In the genomic region with DNA sequence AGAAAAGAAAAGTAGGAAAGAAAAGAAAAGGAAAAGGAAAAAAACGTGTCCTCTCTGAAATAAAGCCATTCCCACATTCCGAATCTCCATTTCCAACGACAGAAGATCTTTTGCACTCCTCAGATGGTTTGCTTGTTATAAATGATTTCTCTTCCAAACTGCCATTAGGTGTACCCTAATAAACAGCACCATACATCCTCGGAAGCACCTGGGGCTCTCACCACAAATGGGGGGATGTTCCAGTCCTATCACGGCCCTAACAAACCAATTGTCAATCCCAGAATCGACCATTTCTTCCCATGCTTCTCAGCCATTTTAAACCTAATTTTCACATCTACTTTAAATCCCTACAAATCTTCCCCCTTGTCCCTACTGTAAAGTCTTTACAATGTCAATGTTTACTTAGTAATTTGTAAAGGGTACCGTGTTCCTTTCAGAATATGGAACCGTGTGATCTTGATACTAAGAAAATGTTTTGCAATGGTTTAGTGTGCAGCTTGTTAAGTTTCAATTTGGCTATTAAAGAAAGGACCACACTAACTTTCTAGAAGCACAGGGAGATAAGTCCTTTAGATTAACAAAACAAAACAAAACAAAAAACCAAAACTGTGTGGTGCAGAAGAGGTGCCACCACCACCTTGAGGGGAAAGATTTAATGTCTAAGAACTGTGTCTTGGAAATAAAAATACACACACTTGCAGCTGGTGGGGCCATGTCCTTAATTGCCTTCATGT, we compare ENCODE assay signal across 8 mouse cellular contexts.
DNase-seq lines count a peak whose midpoint lies in the region; ATAC-seq and TF ChIP-seq lines count a peak whose summit lies in the region.

No protein-coding gene starts in this region.

- peak overlapping the region; percentile 92 for H3K27ac ChIP-seq in layer of hippocampus, adult 2 months
- H3K27ac ChIP-seq in cortical plate, adult 2 months (ENCODE audit: insufficient read depth, low read length): peak overlapping the region; percentile 93
- peak overlapping the region; percentile 92 for H3K27ac ChIP-seq in intestine, embryonic 14.5 days (ENCODE audit: low read depth)
- H3K27ac ChIP-seq in neural tube, embryonic 13.5 days (replicated peaks): peak overlapping the region; percentile 94

- H3K36me3 ChIP-seq in intestine, embryonic 14.5 days (ENCODE audit: control insufficient read depth, insufficient read depth, low read length): no peaks in the 10 kb centered on the region
- H3K36me3 ChIP-seq in neural tube, embryonic 13.5 days: no peaks in the 10 kb centered on the region

- H3K4me2 ChIP-seq in intestine, embryonic 14.5 days (ENCODE audit: low read length): peak overlapping the region; percentile 81
- H3K4me2 ChIP-seq in neural tube, embryonic 13.5 days: peak overlapping the region; percentile 64

- TF ChIP-seq POLR2A in cortical plate, adult 2 months (IDR thresholded peaks at IDR 0.05; ENCODE audit: extremely low read depth, insufficient read depth, low read length): no peak

- peaks cover 3% of the 10 kb centered on the region; the same call in 1 of the 2 replicates for H3K4me1 ChIP-seq in cortical plate, adult 2 months (ENCODE audit: control insufficient read depth, insufficient read depth, low read length)
- H3K4me1 ChIP-seq in intestine, embryonic 14.5 days (replicated peaks; ENCODE audit: control insufficient read depth, insufficient read depth, low read length): peaks cover 15% of the 10 kb centered on the region
- peaks cover 28% of the 10 kb centered on the region for H3K4me1 ChIP-seq in neural tube, embryonic 13.5 days (replicated peaks)

- no peaks in the 10 kb centered on the region for H3K27me3 ChIP-seq in intestine, embryonic 14.5 days (replicated peaks; ENCODE audit: control insufficient read depth, insufficient read depth, low read length)
- no peaks in the 10 kb centered on the region for H3K27me3 ChIP-seq in neural tube, embryonic 13.5 days

- H3K9ac ChIP-seq in intestine, embryonic 14.5 days (ENCODE audit: low read length): peak overlapping the region; percentile 63
- peak overlapping the region; percentile 67 for H3K9ac ChIP-seq in neural tube, embryonic 13.5 days

- no peak for ATAC-seq in intestine, embryonic 14.5 days (replicated peaks; ENCODE audit: low FRiP score, low TSS enrichment, low read depth)
- no peak for ATAC-seq in neural tube, embryonic 13.5 days (ENCODE audit: low read depth)
- ATAC-seq in megakaryocyte-erythroid progenitor cell, adult 5-6 weeks (replicated peaks; ENCODE audit: low FRiP score, low TSS enrichment, poor library complexity, severe bottlenecking): no peak

- no peaks in the 10 kb centered on the region for H3K9me3 ChIP-seq in intestine, embryonic 14.5 days (ENCODE audit: control insufficient read depth, low read length)
- H3K9me3 ChIP-seq in neural tube, embryonic 13.5 days: no peaks in the 10 kb centered on the region

- WGBS in intestine, embryonic 14.5 days: 25% methylated on average over 8 of the region's 8 CpGs
- WGBS in neural tube, embryonic 13.5 days: 23% methylated on average over 8 of the region's 8 CpGs

- no peak for TF ChIP-seq CTCF in layer of hippocampus, adult 2 months (conservative IDR thresholded peaks at IDR 0.05)
- TF ChIP-seq CTCF in cortical plate, adult 2 months (IDR thresholded peaks at IDR 0.05; ENCODE audit: extremely low read depth, insufficient read depth, low read length): no peak

- peak overlapping the region; percentile 54 for H3K4me3 ChIP-seq in layer of hippocampus, adult 2 months
- H3K4me3 ChIP-seq in cortical plate, adult 2 months (ENCODE audit: insufficient read depth, low read length): peak overlapping the region; percentile 6; the same call in 1 of the 2 replicates
- H3K4me3 ChIP-seq in intestine, embryonic 14.5 days (ENCODE audit: low read depth, low read length): peak overlapping the region; percentile 44; the same call in 1 of the 2 replicates
- peak overlapping the region; percentile 31; the same call in 1 of the 2 replicates for H3K4me3 ChIP-seq in neural tube, embryonic 13.5 days

- DNase-seq in layer of hippocampus, adult 2 months (ENCODE audit: low spot score in 2 of 2): no peak
- no peak for DNase-seq in layer of hippocampus, postnatal 25 days (ENCODE audit: extremely low spot score in 1 of 2, low spot score in 1 of 2)
- no peak for DNase-seq in intestine, embryonic 14.5 days (ENCODE audit: low spot score)
- DNase-seq in kidney, postnatal 36 days: no peak
- no peak for DNase-seq in adrenal gland, adult 18-20 months (ENCODE audit: low spot score in 2 of 2)
